Mouse (Mus musculus): ENCODE results near the gene Rxfp4.

The Rxfp4 gene

GRCm38 (mm10) chr3:88652846-88653515 is at the start of gene Rxfp4:
Gene Rxfp4, minus strand, starts transcription at chr3:88653142.
- no peaks in the 10 kb centered on the region for H3K27me3 ChIP-seq (ENCODE audit: control insufficient read depth, insufficient read depth, low read length, poor library complexity, severe bottlenecking)
- no peaks in the 10 kb centered on the region for H3K36me3 ChIP-seq (ENCODE audit: control insufficient read depth, insufficient read depth, low read length, poor library complexity, severe bottlenecking)
- DNase-seq (ENCODE audit: low read depth, low spot score) = no peak

GRCm38 (mm10) chr3:88701222-88701621 is 48.3 kb upstream of the Rxfp4 start:
- Histone ChIP-seq H3K27me3 (ENCODE audit: control insufficient read depth, insufficient read depth, low read length, poor library complexity, severe bottlenecking) (no peaks in the 10 kb centered on the region), H3K36me3 (ENCODE audit: control insufficient read depth, insufficient read depth, low read length, poor library complexity, severe bottlenecking) (peaks cover 38% of the 10 kb centered on the region)
- no peak for DNase-seq (ENCODE audit: low read depth, low spot score)

DNA sequence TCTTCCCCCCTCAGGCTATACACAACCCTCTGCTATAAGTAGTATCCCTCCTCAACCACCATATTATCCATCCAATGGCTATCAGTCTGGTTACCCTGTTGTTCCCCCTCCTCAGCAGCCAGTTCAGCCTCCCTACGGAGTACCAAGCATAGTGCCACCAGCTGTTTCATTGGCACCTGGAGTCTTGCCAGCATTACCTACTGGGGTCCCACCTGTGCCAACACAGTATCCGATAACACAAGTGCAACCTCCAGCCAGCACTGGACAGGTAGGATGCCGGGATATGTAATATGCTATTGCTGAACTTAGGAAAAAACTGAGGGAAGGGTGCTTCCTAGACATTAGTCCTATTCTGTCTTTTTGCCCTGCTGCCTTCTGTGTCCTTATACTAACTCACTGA is 47.3 kb upstream of the Rxfp4 start:
- DNase-seq (ENCODE audit: low read depth, low spot score) = no peak
- peaks cover 35% of the 10 kb centered on the region for H3K36me3 ChIP-seq (ENCODE audit: control insufficient read depth, insufficient read depth, low read length, poor library complexity, severe bottlenecking)
- no peaks in the 10 kb centered on the region for H3K27me3 ChIP-seq (ENCODE audit: control insufficient read depth, insufficient read depth, low read length, poor library complexity, severe bottlenecking)

GRCm38 (mm10) chr3:88698834-88699233 is 45.9 kb upstream of the Rxfp4 start:
- Histone ChIP-seq H3K27me3 (ENCODE audit: control insufficient read depth, insufficient read depth, low read length, poor library complexity, severe bottlenecking) (no peaks in the 10 kb centered on the region), H3K36me3 (ENCODE audit: control insufficient read depth, insufficient read depth, low read length, poor library complexity, severe bottlenecking) (peaks cover 38% of the 10 kb centered on the region)
- DNase-seq (ENCODE audit: low read depth, low spot score) = no peak

DNA sequence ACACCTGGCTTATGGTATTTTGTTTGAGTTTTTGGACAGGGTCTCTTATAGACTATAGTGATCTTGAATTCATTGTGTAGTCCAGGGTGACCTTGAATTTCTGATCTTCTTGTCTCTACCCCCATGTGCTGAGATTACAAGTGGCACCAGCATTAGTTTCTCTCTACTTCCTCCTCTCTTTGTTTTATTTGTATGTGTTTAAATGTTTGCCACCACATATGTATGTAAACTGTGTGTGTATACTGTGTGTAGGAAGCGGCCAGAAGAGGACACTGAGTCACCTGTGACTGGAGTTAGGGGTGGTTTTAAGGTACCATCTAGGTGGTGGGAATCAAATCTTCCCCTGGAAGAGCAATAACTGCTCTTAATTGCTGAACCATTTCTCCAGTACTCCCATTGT is 45.1 kb upstream of the Rxfp4 start:
- H3K36me3 ChIP-seq (ENCODE audit: control insufficient read depth, insufficient read depth, low read length, poor library complexity, severe bottlenecking) = peaks cover 38% of the 10 kb centered on the region
- H3K27me3 ChIP-seq (ENCODE audit: control insufficient read depth, insufficient read depth, low read length, poor library complexity, severe bottlenecking) = no peaks in the 10 kb centered on the region

DNA sequence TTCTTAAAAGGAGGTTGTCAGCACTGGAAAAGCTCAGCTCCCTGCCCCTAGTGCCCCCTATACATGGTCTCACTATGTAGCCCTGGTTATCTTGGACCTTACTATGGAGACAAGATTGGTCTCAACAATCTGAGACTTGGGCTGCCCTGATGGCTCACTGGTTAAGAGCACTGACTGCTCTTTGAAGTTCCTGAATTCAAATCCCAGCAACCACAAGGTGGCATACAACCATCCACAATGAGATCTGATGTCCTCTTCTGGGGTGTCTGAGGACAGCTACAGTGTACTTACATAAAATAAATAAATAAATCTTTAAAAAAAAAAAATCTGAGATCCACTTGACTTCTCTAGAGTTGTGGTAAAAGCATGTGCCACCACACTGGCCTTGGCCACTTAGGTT is 42.6 kb upstream of the Rxfp4 start:
- Histone ChIP-seq H3K36me3 (ENCODE audit: control insufficient read depth, insufficient read depth, low read length, poor library complexity, severe bottlenecking) (peaks cover 29% of the 10 kb centered on the region), H3K27me3 (ENCODE audit: control insufficient read depth, insufficient read depth, low read length, poor library complexity, severe bottlenecking) (no peaks in the 10 kb centered on the region)
- peak; percentile 8 for DNase-seq (ENCODE audit: low read depth, low spot score)

More for the DNA sequence above, 45.1 kb upstream of the Rxfp4 start:
- DNase-seq (ENCODE audit: low read depth, low spot score) = no peak

GRCm38 (mm10) chr3:88689079-88689478 is 36.1 kb upstream of the Rxfp4 start:
- Histone ChIP-seq H3K27me3 (ENCODE audit: control insufficient read depth, insufficient read depth, low read length, poor library complexity, severe bottlenecking) (no peaks in the 10 kb centered on the region), H3K36me3 (ENCODE audit: control insufficient read depth, insufficient read depth, low read length, poor library complexity, severe bottlenecking) (peaks cover 8% of the 10 kb centered on the region)
- DNase-seq (ENCODE audit: low read depth, low spot score) = no peak

GRCm38 (mm10) chr3:88686734-88687611 is 34.0 kb upstream of the Rxfp4 start:
- DNase-seq (ENCODE audit: low read depth, low spot score) = peak; percentile 8
- no peaks in the 10 kb centered on the region for H3K27me3 ChIP-seq (ENCODE audit: control insufficient read depth, insufficient read depth, low read length, poor library complexity, severe bottlenecking)
- H3K36me3 ChIP-seq (ENCODE audit: control insufficient read depth, insufficient read depth, low read length, poor library complexity, severe bottlenecking) = peaks cover 4% of the 10 kb centered on the region

DNA sequence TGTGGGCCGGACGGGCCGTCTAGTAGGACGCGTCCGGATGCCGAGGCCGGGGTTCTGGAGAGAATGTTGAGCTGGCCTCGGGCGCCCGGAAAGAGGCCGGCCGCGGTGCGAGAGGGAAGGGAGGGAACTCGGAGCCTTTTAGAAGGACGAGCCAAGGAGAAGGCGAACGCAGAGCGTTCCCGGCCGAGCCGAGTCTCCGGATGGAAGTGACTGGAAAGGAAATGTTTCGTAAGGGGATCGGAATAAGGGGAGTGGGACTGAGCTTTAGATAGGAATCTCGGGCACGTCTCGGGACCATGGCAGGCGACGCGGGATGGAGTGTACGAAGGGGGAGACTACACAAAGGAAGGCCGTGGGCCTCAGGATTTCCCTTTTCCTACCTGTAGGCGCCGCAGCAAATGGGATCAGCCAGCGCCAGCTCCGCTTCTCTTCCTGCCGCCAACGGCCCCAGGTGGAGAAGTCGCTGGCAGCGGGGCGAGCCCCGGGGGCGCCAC is 33.1 kb upstream of the Rxfp4 start:
- H3K36me3 ChIP-seq (ENCODE audit: control insufficient read depth, insufficient read depth, low read length, poor library complexity, severe bottlenecking) = peaks cover 4% of the 10 kb centered on the region
- H3K27me3 ChIP-seq (ENCODE audit: control insufficient read depth, insufficient read depth, low read length, poor library complexity, severe bottlenecking) = no peaks in the 10 kb centered on the region
- no peak for DNase-seq (ENCODE audit: low read depth, low spot score)

- Histone ChIP-seq H3K36me3 (ENCODE audit: control insufficient read depth, insufficient read depth, low read length, poor library complexity, severe bottlenecking) (peaks cover 4% of the 10 kb centered on the region), H3K27me3 (ENCODE audit: control insufficient read depth, insufficient read depth, low read length, poor library complexity, severe bottlenecking) (no peaks in the 10 kb centered on the region)
- peak; percentile 97 for DNase-seq (ENCODE audit: low read depth, low spot score)
Measured at GRCm38 (mm10) chr3:88684980-88685941, 32.3 kb upstream of the Rxfp4 start, which contains the start of gene Khdc4. Gene Khdc4, plus strand, starts transcription at chr3:88685803.

- no peak for DNase-seq (ENCODE audit: low read depth, low spot score)
- Histone ChIP-seq H3K27me3 (ENCODE audit: control insufficient read depth, insufficient read depth, low read length, poor library complexity, severe bottlenecking) (no peaks in the 10 kb centered on the region), H3K36me3 (ENCODE audit: control insufficient read depth, insufficient read depth, low read length, poor library complexity, severe bottlenecking) (no peaks in the 10 kb centered on the region)
Measured at GRCm38 (mm10) chr3:88684236-88684979, 31.5 kb upstream of the Rxfp4 start.

- Histone ChIP-seq H3K36me3 (ENCODE audit: control insufficient read depth, insufficient read depth, low read length, poor library complexity, severe bottlenecking) (no peaks in the 10 kb centered on the region), H3K27me3 (ENCODE audit: control insufficient read depth, insufficient read depth, low read length, poor library complexity, severe bottlenecking) (no peaks in the 10 kb centered on the region)
- no peak for DNase-seq (ENCODE audit: low read depth, low spot score)
Measured at GRCm38 (mm10) chr3:88683814-88684213, 30.9 kb upstream of the Rxfp4 start.

- peak; percentile 87 for DNase-seq (ENCODE audit: low read depth, low spot score)
- no peaks in the 10 kb centered on the region for H3K36me3 ChIP-seq (ENCODE audit: control insufficient read depth, insufficient read depth, low read length, poor library complexity, severe bottlenecking)
Measured at GRCm38 (mm10) chr3:88677399-88677798, 24.5 kb upstream of the Rxfp4 start.

DNA sequence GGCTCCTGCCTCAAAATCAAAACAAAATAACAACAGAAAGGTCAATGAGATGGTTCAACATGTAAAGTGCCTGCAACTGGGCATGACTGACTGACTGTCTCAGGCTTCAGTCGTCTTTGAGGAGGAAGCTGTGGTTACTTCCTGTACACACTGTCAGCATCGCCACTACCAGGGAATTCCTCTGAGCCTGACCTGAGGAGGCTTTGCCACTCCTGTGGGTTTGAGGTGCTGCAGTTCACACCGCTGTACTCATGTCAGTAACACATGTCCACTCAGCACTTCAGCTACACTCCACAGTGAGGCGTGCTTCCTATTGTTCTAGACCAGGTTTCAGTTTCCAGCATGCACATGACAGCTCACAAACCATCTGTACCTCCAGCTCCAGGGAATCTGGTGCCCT is 11.2 kb upstream of the Rxfp4 start:
- no peaks in the 10 kb centered on the region for H3K36me3 ChIP-seq (ENCODE audit: control insufficient read depth, insufficient read depth, low read length, poor library complexity, severe bottlenecking)
- H3K27me3 ChIP-seq (ENCODE audit: control insufficient read depth, insufficient read depth, low read length, poor library complexity, severe bottlenecking) = no peaks in the 10 kb centered on the region
- peak; percentile 54 for DNase-seq (ENCODE audit: low read depth, low spot score)

More at GRCm38 (mm10) chr3:88677399-88677798, 24.5 kb upstream of the Rxfp4 start:
- H3K27me3 ChIP-seq (ENCODE audit: control insufficient read depth, insufficient read depth, low read length, poor library complexity, severe bottlenecking) = no peaks in the 10 kb centered on the region

All from splenic B cell, adult 2 months (primary cell).